Mouse (Mus musculus) embryonic stem cell, embryonic (primary cell): ENCODE data around the gene Hoxb4.

Experiments
- CTCF ChIA-PET, 4 experiments: fragments of 300-600 bp in 2 of 4; fragments of 350-600 bp in 2 of 4; sonication (Branson Sonifier 250); formaldehyde crosslinking; loops; one replicate each; lab custom pipeline; 2022; ENCODE audit warnings: inconsistent platforms in 2 of 4; lab: Charles Lee
- POLR2A ChIA-PET, 4 experiments: fragments of 300-600 bp in 2 of 4; fragments of 350-600 bp in 2 of 4; sonication (Branson Sonifier 250); formaldehyde crosslinking; loops; one replicate each; lab custom pipeline; 2022; ENCODE audit warnings: antibody characterized with exemption in 4 of 4, inconsistent platforms in 1 of 4; lab: Charles Lee

Hoxb4 gene

DNA sequence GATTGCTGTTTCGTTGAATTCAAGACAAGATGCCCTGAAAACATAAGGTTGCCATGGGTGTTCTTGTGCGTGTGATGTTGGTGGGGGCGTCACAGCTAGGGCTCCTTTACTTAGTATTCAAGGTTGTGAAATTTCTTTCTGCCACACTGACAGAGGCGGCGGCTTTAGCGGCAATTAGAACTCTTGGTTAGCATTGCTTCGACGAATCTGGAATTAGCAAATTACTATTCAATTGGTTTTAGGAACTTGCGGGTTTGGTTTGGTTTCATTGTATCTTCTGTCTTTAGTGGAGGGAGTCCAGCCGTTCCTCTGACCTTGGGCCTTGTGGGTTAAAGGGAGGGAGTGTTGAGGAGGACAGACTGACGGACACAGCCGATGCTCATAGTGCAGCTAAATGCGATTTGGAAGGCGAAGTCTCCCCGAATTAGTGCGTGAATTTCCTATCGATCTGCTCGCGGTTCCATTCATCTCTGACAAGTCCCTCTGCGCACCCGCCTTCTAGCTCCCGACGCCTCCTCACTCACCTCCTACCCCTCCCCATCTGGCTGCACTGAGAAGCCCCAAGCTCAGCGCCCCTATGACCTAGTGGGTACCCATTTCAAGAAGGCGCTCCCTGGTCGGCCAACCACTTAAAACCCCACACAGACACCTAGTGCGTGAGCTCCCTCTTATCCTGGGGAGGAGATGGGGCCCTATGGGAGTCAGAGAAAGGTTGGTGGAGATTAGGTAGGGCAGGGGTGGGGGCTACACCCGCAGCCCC is at the start of gene Hoxb4:
Gene Hoxb4 (plus strand): TSS at position 660 of the 760 bp plus-strand sequence.
- POLR2A ChIA-PET, result interaction anchor here in 1 of 4 experiments (1.0 kb wide), 1 partner anchor 14 kb away, joined by 3 read pairs; no protein-coding TSS in a partner anchor

DNA sequence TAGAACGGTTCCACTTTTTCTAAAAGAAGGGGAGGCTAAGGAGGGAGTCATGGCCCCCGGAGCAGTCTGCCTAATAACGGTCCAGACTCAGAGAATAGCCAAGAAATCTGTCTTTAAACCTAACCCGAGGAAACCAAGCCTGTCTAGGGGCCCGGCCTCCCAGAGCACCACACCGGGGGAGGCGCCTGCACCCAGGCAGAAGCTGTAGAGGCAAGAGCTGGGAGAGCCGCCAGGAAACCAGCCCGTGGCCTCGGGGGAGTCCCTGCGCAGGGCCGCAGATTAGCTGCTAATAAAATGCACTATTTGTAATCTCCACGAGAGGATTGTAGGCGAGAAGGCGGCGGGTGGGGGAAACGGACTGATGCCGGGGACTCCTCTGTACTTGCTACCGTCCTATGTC is 48.2 kb upstream of the Hoxb4 start:
- ChIA-PET POLR2A (interaction anchor here (0.5 to 3.4 kb wide), 11 partner anchors 8 to 679 kb away, joined by 3 to 20 read pairs (median 4); no protein-coding TSS in a partner anchor), CTCF (interaction anchor here in 3 of 4 experiments (0.6 to 3.5 kb wide), 5 partner anchors 9 to 71 kb away, joined by 3 to 22 read pairs (median 4); no protein-coding TSS in a partner anchor)

More for the DNA sequence above, at the start of gene Hoxb4:
- CTCF ChIA-PET, result interaction anchor here in 2 of 4 experiments (0.6 to 0.7 kb wide), 2 partner anchors 15 to 216 kb away, joined by 3 read pairs; no protein-coding TSS in a partner anchor

DNA sequence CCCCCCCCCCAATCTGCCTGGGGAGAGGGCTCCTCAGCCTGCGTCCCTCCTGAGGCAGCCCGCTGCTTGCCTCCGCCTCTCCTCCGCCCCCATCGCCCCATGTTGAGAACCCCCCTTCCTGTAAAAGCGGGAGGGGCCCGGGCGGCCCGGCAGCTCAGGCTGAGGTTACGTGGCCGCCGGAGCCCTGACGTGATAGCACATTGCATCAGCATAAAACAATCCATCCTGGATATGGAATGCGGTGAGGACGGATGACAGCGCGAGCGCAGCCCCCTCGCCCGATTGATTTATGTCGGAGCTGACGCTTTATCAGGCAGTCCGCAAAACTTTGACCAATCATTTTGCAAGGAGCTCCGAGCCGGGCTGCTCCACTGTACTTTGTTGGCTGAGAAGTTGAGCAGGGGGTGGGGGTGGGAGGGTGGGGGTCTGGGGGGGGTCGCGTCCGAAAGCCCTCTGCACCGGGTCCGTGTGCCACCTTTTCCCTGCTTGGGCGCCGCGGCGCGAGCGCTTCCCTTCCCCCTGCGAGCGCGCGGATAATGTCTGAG is 47.0 kb upstream of the Hoxb4 start, which contains the start of gene Hoxb9:
Gene Hoxb9 (plus strand): TSS at position 462 of the 545 bp plus-strand sequence.
- POLR2A ChIA-PET, result interaction anchor here (0.6 to 3.4 kb wide), 20 partner anchors 9 to 591 kb away, joined by 3 to 20 read pairs (median 4); partner anchors contain the start of gene Atp5g1 (in 1 of the 4)
- CTCF ChIA-PET, result interaction anchor here (0.5 to 3.5 kb wide), 16 partner anchors 10 to 729 kb away, joined by 3 to 22 read pairs (median 3); no protein-coding TSS in a partner anchor

GRCm38 (mm10) chr11:96271541-96272011 is 46.5 kb upstream of the Hoxb4 start:
- ChIA-PET CTCF (interaction anchor here in 3 of 4 experiments (0.6 to 3.5 kb wide), 14 partner anchors 9 to 1628 kb away, joined by 3 to 22 read pairs (median 3); no protein-coding TSS in a partner anchor), POLR2A (interaction anchor here (0.6 to 3.4 kb wide), 19 partner anchors 8 to 411 kb away, joined by 3 to 20 read pairs (median 4); partner anchors contain the start of gene Atp5g1 (in 1 of the 4))

DNA sequence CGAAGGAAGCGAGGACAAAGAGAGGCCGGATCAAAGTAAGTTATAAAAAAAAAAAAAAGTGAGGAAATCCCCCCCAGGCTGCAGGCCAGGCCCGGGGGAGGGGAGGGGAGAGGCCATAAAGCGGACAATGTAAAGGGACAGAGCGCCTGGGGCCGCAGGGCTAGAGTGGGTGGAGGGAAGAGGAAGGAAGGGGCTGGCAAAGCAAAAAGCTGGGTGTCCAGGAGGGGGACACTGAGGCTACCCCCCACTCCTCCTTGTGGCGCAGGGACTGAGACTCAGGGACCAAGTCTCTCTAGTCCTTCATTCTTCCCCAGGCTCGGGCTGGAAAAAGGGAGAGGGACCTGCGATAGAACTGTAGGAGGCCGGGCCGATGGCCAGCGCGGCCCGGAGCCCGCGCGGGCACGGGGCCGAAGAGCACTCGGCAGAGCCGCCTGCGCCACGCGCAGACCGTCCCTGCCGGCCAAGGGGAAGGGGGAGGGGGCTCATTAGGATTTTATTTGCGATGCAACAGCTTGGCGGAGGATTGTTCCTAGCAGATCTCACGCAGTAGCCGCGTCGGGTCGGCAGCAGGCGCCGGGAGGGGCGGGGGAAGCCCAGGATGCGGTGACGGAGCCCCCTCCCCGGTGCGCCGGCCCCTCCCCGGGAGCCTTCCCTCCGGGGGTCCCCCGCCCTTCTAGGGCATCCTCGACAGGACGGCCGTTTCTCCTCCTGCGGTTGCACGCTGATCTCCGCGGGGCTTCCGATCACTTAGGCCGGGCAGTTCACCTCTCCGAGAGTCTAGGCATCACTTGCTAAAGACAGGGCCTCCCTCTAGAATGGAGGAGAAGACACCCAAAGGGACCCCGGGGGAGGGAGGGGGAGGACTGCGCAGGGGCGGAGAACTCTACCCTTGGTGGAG is 45.8 kb upstream of the Hoxb4 start:
- ChIA-PET CTCF (interaction anchor here in 3 of 4 experiments (0.7 to 3.5 kb wide), 12 partner anchors 10 to 1627 kb away, joined by 3 to 22 read pairs (median 3); no protein-coding TSS in a partner anchor), POLR2A (interaction anchor here in 3 of 4 experiments (0.7 to 3.4 kb wide), 17 partner anchors 8 to 410 kb away, joined by 3 to 20 read pairs (median 4); partner anchors contain the start of gene Hoxb5 (in 1 of the 3))

DNA sequence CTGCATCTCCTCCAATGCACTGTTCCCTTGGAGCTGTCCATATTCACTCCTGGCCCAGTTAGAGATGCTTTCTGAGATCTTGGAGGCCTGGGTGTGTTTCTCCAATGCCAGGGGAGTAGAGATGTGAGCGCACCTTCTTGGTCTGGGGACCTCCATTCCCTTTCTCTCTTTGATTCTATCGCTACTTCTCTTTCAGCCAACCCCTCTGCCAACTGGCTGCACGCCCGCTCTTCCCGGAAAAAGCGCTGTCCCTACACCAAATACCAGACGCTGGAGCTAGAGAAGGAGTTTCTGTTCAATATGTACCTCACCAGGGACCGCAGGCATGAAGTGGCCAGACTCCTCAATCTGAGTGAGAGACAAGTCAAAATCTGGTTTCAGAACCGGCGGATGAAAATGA is 43.6 kb upstream of the Hoxb4 start:
- CTCF ChIA-PET, result interaction anchor here in 3 of 4 experiments (0.6 to 1.5 kb wide), 3 partner anchors 13 to 345 kb away, joined by 3 to 8 read pairs (median 5); partner anchors contain the start of gene Hoxb5 (in 1 of the 3)
- POLR2A ChIA-PET, result interaction anchor here in 3 of 4 experiments (0.7 to 2.8 kb wide), 6 partner anchors 9 to 1399 kb away, joined by 3 to 12 read pairs (median 4); partner anchors contain the start of genes Hoxb5 (in 1 of the 3) and Hoxb6 (in 1 of the 3)

GRCm38 (mm10) chr11:96275896-96276295 is 42.2 kb upstream of the Hoxb4 start:
- POLR2A ChIA-PET, result no interaction called here
- CTCF ChIA-PET, result interaction anchor here in 1 of 4 experiments (0.7 kb wide), 1 partner anchor 25 kb away, joined by 3 read pairs; no protein-coding TSS in a partner anchor

- CTCF ChIA-PET, result interaction anchor here (0.5 to 3.3 kb wide), 13 partner anchors 10 to 584 kb away, joined by 3 to 21 read pairs (median 3); no protein-coding TSS in a partner anchor
- POLR2A ChIA-PET, result interaction anchor here (0.5 to 1.8 kb wide), 7 partner anchors 16 to 1172 kb away, joined by 3 to 6 read pairs (median 4); no protein-coding TSS in a partner anchor
These were observed 40.7 kb upstream of the Hoxb4 start for GRCm38 (mm10) chr11:96277151-96278044.

- CTCF ChIA-PET, result interaction anchor here (0.6 to 3.3 kb wide), 27 partner anchors 13 to 584 kb away, joined by 3 to 21 read pairs (median 4); partner anchors contain the start of genes Hoxb5 (in 2 of the 4) and Hoxb6 (in 2 of the 4)
- POLR2A ChIA-PET, result interaction anchor here (0.6 to 2.2 kb wide), 8 partner anchors 9 to 1291 kb away, joined by 3 to 9 read pairs (median 4); partner anchors contain the start of gene Hoxb5 (in 1 of the 4)
These were observed 39.7 kb upstream of the Hoxb4 start for GRCm38 (mm10) chr11:96278324-96278723.

- POLR2A ChIA-PET, result interaction anchor here in 2 of 4 experiments (0.6 to 2.2 kb wide), 8 partner anchors 9 to 1292 kb away, joined by 3 to 9 read pairs (median 4); partner anchors contain the start of gene Hoxb5 (in 1 of the 2)
- CTCF ChIA-PET, result interaction anchor here (0.5 to 3.3 kb wide), 52 partner anchors 10 to 805 kb away, joined by 3 to 21 read pairs (median 4); partner anchors contain the start of genes Hoxb5 (in 2 of the 4) and Hoxb6 (in 2 of the 4)
These were observed 39.3 kb upstream of the Hoxb4 start for GRCm38 (mm10) chr11:96278773-96279172.

GRCm38 (mm10) chr11:96279421-96280233 is 38.4 kb upstream of the Hoxb4 start:
- ChIA-PET POLR2A (interaction anchor here in 3 of 4 experiments (0.6 to 2.2 kb wide), 11 partner anchors 8 to 394 kb away, joined by 3 to 9 read pairs (median 4); partner anchors contain the start of genes Hoxb5 (in 1 of the 3), Hoxb6 (in 1 of the 3) and Hoxb9 (in 1 of the 3)), CTCF (interaction anchor here (0.5 to 3.3 kb wide), 56 partner anchors 10 to 804 kb away, joined by 3 to 21 read pairs (median 4); partner anchors contain the start of genes Hoxb6 (in 2 of the 4) and Hoxb5 (in 1 of the 4))

DNA sequence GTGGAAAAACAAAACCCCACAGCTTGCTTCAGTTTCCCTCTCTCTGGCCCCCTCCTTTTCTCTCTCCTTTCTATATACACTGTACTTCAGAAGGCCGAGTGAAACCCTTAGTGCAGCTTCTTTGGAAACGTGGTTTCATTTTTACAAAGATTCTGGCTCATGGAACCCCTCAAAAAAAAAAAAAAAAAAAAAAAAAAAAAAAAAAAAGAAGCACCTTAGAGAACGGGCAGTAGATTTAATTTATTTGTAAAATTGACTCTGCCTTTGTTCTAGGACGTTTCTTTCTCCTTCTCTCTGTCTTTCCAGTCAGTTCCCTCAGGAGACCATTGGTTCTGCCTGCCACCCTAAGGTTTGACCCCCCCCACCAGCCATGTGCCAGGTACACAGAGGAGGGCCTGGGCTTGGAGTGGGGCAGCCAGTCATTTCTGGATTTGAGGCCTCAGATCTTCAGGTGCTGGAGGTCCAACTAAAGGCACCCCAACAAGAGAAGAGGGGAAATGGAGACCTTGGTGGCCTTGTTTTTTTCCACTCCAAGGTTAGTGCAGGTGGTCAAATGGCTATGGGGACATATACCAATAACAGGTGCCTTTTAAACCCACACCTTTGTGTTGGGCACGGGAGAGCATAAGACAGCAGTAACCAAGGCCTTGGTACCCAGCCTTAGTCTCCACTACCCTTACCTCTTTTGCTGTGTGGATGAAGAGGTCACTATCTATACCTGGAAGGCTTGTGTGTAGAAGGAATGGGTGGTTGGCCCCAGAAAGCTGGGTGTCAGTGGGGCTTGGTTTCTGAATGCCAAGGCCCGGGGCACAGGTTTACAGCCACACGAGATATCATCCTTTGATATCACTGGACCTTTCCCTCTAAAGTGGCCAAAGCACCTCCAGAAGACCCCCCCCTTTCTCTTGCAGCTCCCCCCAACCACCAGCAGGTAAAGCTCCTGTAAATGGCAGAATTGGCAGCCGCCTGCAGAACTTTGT is 37.4 kb upstream of the Hoxb4 start:
- CTCF ChIA-PET, result interaction anchor here (0.6 to 2.8 kb wide), 11 partner anchors 17 to 342 kb away, joined by 3 to 9 read pairs (median 5); no protein-coding TSS in a partner anchor
- POLR2A ChIA-PET, result interaction anchor here in 3 of 4 experiments (0.6 to 2.2 kb wide), 9 partner anchors 9 to 393 kb away, joined by 3 to 9 read pairs (median 5); partner anchors contain the start of genes Hoxb5 (in 1 of the 3), Hoxb6 (in 1 of the 3) and Hoxb9 (in 1 of the 3)

- POLR2A ChIA-PET, result interaction anchor here in 1 of 4 experiments (0.6 to 1.3 kb wide), 2 partner anchors 21 to 329 kb away, joined by 5 read pairs; partner anchors contain the start of gene Hoxb5
These were observed 36.7 kb upstream of the Hoxb4 start for GRCm38 (mm10) chr11:96281396-96281795.

More at GRCm38 (mm10) chr11:96281396-96281795, 36.7 kb upstream of the Hoxb4 start:
- CTCF ChIA-PET, result interaction anchor here (0.6 to 2.8 kb wide), 8 partner anchors 15 to 306 kb away, joined by 3 to 5 read pairs (median 3); no protein-coding TSS in a partner anchor
